Mouse (Mus musculus) limb, embryonic 15.5 days (tissue): ENCODE results near the gene Ccna1. TPM values are rescaled to one million over a fixed set of nuclear protein-coding genes. Genes with fewer than 3 reads are reported as not detected.

Experiments used
- ATAC-seq: fragments of 200-750 bp; cut with Nextera tagmentation; 2 replicates; pipeline ENCODE4 v1.8.0; 2017; ENCODE audit warnings: low read depth, moderate TSS enrichment; ENCODE audit not compliant: insufficient number of reproducible peaks, low FRiP score, low TSS enrichment
- H3K27ac ChIP-seq: fragments of 300-500 bp; sonication (generic); 2 replicates; pipeline ENCODE4 v1.5.1; 2015; ENCODE audit warnings: moderate library complexity, mild to moderate bottlenecking, inconsistent platforms
- H3K27me3 ChIP-seq: fragments of 300-500 bp; sonication (generic); 2 replicates; pipeline ENCODE4 v1.6.1; 2015; ENCODE audit warnings: inconsistent platforms
- H3K36me3 ChIP-seq: fragments of 300-500 bp; sonication (generic); 2 replicates; pipeline ENCODE4 v1.6.1; 2015; ENCODE audit warnings: inconsistent platforms
- H3K4me1 ChIP-seq: fragments of 300-500 bp; sonication (generic); 2 replicates; pipeline ENCODE4 v1.6.1; 2015; ENCODE audit warnings: inconsistent platforms
- H3K4me2 ChIP-seq: fragments of 300-500 bp; sonication (generic); 2 replicates; pipeline ENCODE4 v1.6.1; 2015; ENCODE audit warnings: mild to moderate bottlenecking, inconsistent platforms
- H3K4me3 ChIP-seq: fragments of 300-500 bp; sonication (generic); 2 replicates; pipeline ENCODE4 v1.5.1; 2015; ENCODE audit warnings: mild to moderate bottlenecking, inconsistent platforms
- H3K9ac ChIP-seq: fragments of 300-500 bp; sonication (generic); 2 replicates; pipeline ENCODE4 v1.6.1; 2015; ENCODE audit warnings: inconsistent platforms
- H3K9me3 ChIP-seq: fragments of 300-500 bp; sonication (generic); 2 replicates; pipeline ENCODE4 v1.6.1; 2016; ENCODE audit warnings: inconsistent platforms
- WGBS: fragments of 180-500 bp; shearing (Covaris S2); methylation state at CpG from one replicate; pipeline ENCODE4 v1.1.7; 2015; 5-methylcytosine and 5-hydroxymethylcytosine counted together
- polyA plus RNA-seq: library from polyadenylated mRNA; unstranded; fragments of >200 nt; fragmentation: Nextera tagmentation; extraction: Ambion mirVana; gene quantifications from 2 replicates; pipeline ENCODE4 v1.2.1, GENCODE M21; 2015

Ccna1 gene
- polyA plus RNA-seq, 1 experiment from 2014 or later: 1.4 TPM

GRCm38 (mm10) chr3:55062653-55063052 lies 7.4 kb upstream of the Ccna1 start:
- Histone ChIP-seq H3K4me1 (no peaks in the 10 kb centered on the region), H3K9me3 (no peaks in the 10 kb centered on the region), H3K4me3 (no peak overlapping the region), H3K9ac (no peak overlapping the region), H3K27me3 (0 out of 2 replicates have a peak, but pooled peaks cover 5% of the 10 kb centered on the region), H3K4me2 (no peak overlapping the region), H3K36me3 (no peaks in the 10 kb centered on the region), H3K27ac (no peak overlapping the region)
- 77% methylated on average over 9 of the region's 9 CpGs for WGBS
- ATAC-seq: no peak

DNA sequence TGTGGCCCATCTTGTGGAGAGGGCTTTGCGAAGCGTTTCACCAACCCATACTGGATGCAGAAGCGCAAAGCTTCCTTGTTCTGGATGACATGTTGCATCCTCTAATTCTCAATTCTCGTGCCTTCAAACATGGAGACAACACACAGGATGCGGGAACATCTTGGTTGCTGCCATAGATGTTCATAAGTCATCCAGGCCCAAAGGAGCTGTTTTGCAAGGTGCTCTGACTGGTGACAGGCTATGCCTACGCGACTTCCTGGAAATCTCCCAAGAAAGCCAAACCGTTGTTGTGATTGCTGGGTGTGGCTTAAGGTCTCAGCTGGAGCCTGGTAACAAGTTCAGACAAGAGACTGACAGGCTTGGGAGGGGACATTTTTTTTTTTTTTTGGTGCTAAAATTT lies 1.1 kb upstream of the Ccna1 start:
- Histone ChIP-seq H3K4me1 (peaks cover 13% of the 10 kb centered on the region), H3K27ac (no peak overlapping the region), H3K9ac (no peak overlapping the region), H3K4me3 (no peak overlapping the region), H3K9me3 (no peaks in the 10 kb centered on the region), H3K4me2 (no peak overlapping the region), H3K27me3 (peaks cover 36% of the 10 kb centered on the region), H3K36me3 (no peaks in the 10 kb centered on the region)
- whole genome bisulfite sequencing: 62% methylated on average over 8 of the region's 8 CpGs
- ATAC-seq: no peak

DNA sequence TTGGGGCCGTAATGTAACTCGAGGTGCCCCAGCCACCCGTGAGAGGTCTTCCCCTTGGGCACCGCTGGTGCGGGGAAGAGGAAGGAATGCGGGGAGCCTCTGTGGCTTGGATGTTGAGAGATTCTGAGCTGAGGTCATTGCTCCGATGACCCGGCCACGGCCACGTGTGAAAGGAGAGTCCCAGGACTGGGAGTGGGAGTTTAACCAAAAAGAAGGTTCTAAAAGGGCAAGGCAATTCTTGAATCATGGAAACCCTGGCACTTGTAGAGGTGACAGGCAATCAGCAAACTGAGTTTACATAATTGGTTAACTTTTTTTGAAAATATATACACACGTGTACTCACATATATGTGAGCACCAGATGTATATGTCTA lies 433 bp upstream of the Ccna1 start:
- 8% methylated on average over 11 of the region's 11 CpGs for WGBS
- H3K36me3 ChIP-seq: no peaks in the 10 kb centered on the region
- H3K4me1 ChIP-seq: peaks cover 13% of the 10 kb centered on the region
- peaks cover 37% of the 10 kb centered on the region for H3K27me3 ChIP-seq
- H3K4me2 ChIP-seq: peak overlapping the region; percentile 99
- ATAC-seq: no peak
- H3K27ac ChIP-seq: no peak overlapping the region
- peak overlapping the region; percentile 59 for H3K4me3 ChIP-seq
- H3K9ac ChIP-seq: 0 out of 2 replicates have a peak overlapping the region, but pooled peaks have one; percentile 31
- H3K9me3 ChIP-seq: no peaks in the 10 kb centered on the region

- no peak overlapping the region for H3K9ac ChIP-seq
- no peak for ATAC-seq
- peak overlapping the region; percentile 59; the same call in 1 of the 2 replicates for H3K4me3 ChIP-seq
- peaks cover 13% of the 10 kb centered on the region for H3K4me1 ChIP-seq
- no peaks in the 10 kb centered on the region for H3K36me3 ChIP-seq
- peak overlapping the region; percentile 99; the same call in 1 of the 2 replicates for H3K4me2 ChIP-seq
- H3K9me3 ChIP-seq: no peaks in the 10 kb centered on the region
- 59% methylated on average over 6 of the region's 6 CpGs for WGBS
- H3K27me3 ChIP-seq: peaks cover 41% of the 10 kb centered on the region
- no peak overlapping the region for H3K27ac ChIP-seq
Observed at GRCm38 (mm10) chr3:55054231-55054630, 1.1 kb downstream of the Ccna1 start.

DNA sequence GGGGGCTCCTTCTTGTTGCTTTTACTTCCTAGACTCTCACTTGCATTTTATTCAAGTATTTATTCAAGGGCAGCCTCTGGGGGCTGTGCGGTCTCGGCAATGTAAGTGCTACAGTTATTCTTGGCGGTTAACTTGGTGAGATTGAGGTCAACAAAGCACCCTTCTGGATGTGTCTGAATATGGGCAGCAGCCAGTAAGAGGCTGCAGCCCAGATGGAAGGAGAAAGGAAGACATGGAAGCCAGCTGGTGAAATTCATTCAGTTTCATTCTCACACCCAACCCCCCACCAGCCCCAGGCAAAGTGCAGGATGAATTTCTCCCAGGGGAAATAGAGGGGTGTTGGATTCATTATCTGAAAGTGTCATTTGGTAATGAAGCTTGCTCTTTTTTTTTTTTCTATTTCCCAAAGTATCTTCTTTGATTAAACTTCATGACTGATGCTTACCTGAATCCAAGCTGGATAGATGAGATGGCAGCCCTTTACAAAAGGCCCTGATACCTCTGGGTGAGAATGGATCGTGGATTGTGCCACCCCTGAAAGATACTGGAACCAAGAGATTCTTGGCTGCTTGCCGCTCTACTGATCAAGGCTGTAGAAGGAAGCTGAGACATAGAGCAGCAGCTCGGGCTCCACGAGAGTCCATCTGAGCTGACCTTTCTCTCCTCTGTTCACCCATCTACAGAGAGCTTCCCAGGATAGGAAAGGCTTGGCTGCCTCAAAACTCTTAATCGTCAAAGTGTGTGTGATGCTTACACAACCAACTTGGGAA lies 10.5 kb downstream of the Ccna1 start:
- 64% methylated on average over 8 of the region's 8 CpGs for WGBS
- H3K36me3 ChIP-seq: no peaks in the 10 kb centered on the region
- no peak overlapping the region for H3K9ac ChIP-seq
- no peaks in the 10 kb centered on the region for H3K9me3 ChIP-seq
- H3K27me3 ChIP-seq: no peaks in the 10 kb centered on the region
- peak; percentile 40; the same call in 1 of the 2 replicates for ATAC-seq
- H3K4me3 ChIP-seq: no peak overlapping the region
- no peak overlapping the region for H3K4me2 ChIP-seq
- peak overlapping the region; percentile 11; the same call in 1 of the 2 replicates for H3K27ac ChIP-seq
- H3K4me1 ChIP-seq: peaks cover 4% of the 10 kb centered on the region; the same call in 1 of the 2 replicates

- H3K9me3 ChIP-seq: no peaks in the 10 kb centered on the region
- 88% methylated on average over 5 of the region's 5 CpGs for WGBS
- no peak for ATAC-seq
Observed at GRCm38 (mm10) chr3:55037608-55038007, 17.7 kb downstream of the Ccna1 start.

DNA sequence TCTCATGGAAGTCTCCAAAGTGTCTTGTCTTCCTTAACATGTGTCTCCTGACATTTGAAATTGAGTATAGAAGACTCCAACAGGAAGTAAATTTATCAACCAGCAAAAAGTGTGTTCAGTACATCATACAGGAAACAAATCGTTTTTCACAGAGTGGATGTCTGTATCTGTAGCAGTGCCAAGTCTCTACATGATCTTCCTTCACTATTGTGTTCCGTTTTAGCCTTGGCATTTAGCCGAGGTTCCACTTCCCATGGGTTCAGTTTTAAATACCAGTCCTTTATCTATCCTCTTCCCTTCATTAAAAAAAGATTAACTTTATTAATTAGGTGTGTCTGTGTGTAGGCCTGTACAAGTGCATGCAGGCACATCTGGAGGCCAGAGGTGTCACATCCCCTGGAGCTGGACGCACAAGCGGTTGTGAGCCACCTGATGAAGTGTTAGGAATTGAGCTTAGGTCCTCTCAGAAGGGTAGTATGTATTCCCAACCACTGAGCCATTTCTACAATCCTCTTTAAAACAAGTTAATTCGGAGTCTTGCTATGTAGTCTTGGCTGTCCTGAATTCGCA lies 27.9 kb downstream of the Ccna1 start:
- no peaks in the 10 kb centered on the region for H3K4me1 ChIP-seq
- 63% methylated on average over 7 of the region's 7 CpGs for WGBS
- H3K27ac ChIP-seq: no peak overlapping the region

More at GRCm38 (mm10) chr3:55037608-55038007, 17.7 kb downstream of the Ccna1 start:
- Histone ChIP-seq H3K4me2 (no peak overlapping the region), H3K36me3 (no peaks in the 10 kb centered on the region), H3K27ac (no peak overlapping the region), H3K4me1 (no peaks in the 10 kb centered on the region), H3K4me3 (no peak overlapping the region), H3K27me3 (no peaks in the 10 kb centered on the region), H3K9ac (no peak overlapping the region)

DNA sequence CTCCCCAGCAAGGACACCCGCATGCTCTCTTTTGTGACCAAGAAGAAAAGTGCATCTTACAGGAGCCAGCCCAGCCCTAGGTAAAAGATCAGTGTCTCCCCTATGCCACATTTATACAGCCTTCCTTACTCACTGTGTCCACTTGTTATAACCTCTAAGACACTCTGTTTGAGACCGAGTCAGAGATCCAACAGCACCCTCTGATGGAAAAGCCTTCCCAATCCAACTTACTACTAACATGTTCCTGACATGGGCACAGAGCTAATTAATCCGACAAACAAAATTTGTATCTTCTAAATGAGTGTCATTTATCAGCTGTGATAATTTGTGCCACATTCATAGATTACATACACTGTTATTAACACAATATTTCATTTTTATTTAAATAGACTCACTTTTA lies 29.8 kb downstream of the Ccna1 start:
- ATAC-seq: no peak
- no peaks in the 10 kb centered on the region for H3K4me1 ChIP-seq
- H3K4me2 ChIP-seq: no peak overlapping the region
- no peaks in the 10 kb centered on the region for H3K27me3 ChIP-seq
- no peaks in the 10 kb centered on the region for H3K36me3 ChIP-seq
- H3K9me3 ChIP-seq: no peaks in the 10 kb centered on the region
- no peak overlapping the region for H3K9ac ChIP-seq
- no peak overlapping the region for H3K4me3 ChIP-seq
- no peak overlapping the region for H3K27ac ChIP-seq
- WGBS: 80% methylated on average over 3 of the region's 3 CpGs

More for the DNA sequence above, 27.9 kb downstream of the Ccna1 start:
- Histone ChIP-seq H3K9ac (no peak overlapping the region), H3K9me3 (no peaks in the 10 kb centered on the region), H3K36me3 (no peaks in the 10 kb centered on the region), H3K4me2 (no peak overlapping the region), H3K27me3 (no peaks in the 10 kb centered on the region), H3K4me3 (no peak overlapping the region)
- no peak for ATAC-seq

DNA sequence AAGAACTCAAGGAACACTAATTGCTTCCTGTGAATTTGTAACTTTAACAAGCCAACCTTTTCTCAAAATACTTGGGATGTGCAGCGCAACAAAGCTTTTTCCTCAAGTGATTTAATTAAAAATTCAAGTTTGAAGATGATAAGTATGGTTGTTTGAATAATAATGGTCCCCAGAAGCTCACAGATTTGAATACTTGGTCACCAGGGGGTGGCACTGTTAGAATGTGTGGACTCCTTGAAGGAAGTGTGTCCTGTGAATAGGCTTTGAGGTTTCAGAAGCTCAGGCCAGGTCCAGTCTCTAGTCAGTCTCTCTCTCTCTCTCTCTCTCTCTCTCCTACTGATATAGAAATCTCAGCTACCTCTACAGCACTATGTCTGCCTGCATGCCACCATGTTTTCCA lies 32.0 kb downstream of the Ccna1 start:
- WGBS: 92% methylated on average over 1 of the region's 1 CpGs
- H3K36me3 ChIP-seq: no peaks in the 10 kb centered on the region
- no peak overlapping the region for H3K9ac ChIP-seq
- no peak overlapping the region for H3K27ac ChIP-seq
- no peaks in the 10 kb centered on the region for H3K27me3 ChIP-seq
- no peak for ATAC-seq
- H3K9me3 ChIP-seq: no peaks in the 10 kb centered on the region
- no peaks in the 10 kb centered on the region for H3K4me1 ChIP-seq
- no peak overlapping the region for H3K4me2 ChIP-seq
- H3K4me3 ChIP-seq: no peak overlapping the region

GRCm38 (mm10) chr3:55022247-55022646 lies 33.1 kb downstream of the Ccna1 start:
- ATAC-seq: no peak
- Histone ChIP-seq H3K4me3 (no peak overlapping the region), H3K4me1 (no peaks in the 10 kb centered on the region), H3K27ac (no peak overlapping the region), H3K27me3 (no peaks in the 10 kb centered on the region), H3K9me3 (no peaks in the 10 kb centered on the region), H3K9ac (no peak overlapping the region), H3K4me2 (no peak overlapping the region), H3K36me3 (no peaks in the 10 kb centered on the region)
- WGBS: 80% methylated on average over 1 of the region's 1 CpGs

DNA sequence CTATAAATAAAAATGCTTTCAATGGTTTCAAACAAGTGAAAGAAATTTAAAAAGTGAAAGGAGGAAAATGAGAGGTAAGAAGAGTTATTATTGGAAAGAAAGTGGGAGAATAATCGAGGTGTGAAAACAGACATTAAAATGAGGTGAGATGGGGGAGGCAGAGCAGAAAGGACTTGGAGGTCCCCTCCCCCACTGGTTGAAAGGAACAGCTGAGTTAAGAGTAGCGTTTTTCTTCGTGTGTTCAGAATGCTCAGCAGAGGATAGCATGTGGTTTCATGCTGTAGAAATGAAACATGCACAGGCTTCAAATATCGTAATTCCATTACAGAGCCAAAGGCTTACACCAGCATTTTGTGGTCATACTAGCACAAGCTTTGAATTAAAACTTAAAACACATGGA lies 42.8 kb downstream of the Ccna1 start:
- H3K27ac ChIP-seq: no peak overlapping the region
- H3K9me3 ChIP-seq: no peaks in the 10 kb centered on the region
- H3K36me3 ChIP-seq: no peaks in the 10 kb centered on the region
- H3K4me1 ChIP-seq: 0 out of 2 replicates have a peak, but pooled peaks cover 2% of the 10 kb centered on the region
- no peak overlapping the region for H3K9ac ChIP-seq
- no peaks in the 10 kb centered on the region for H3K27me3 ChIP-seq
- 41% methylated on average over 4 of the region's 4 CpGs for WGBS
- H3K4me3 ChIP-seq: no peak overlapping the region
- no peak overlapping the region for H3K4me2 ChIP-seq
- no peak for ATAC-seq

DNA sequence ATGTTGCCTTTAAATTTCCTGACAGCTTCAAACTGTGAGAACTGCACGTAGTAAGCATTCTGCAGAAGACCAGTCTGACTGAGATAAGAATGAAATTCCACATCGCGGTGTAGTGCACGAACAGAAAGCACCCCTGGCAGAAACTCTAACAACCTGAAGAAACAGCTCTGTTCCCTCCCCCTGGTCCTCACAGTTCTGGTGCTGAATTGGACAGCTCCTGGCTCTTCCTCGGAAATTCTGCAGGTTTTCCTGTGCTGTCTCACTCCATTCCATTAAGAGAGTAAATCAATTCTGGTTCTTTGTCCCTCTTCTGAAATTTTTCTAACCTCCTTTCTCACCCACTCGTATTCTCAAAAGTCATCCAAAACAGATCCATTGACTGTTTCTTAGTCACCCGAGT lies 43.6 kb downstream of the Ccna1 start:
- Histone ChIP-seq H3K4me1 (0 out of 2 replicates have a peak, but pooled peaks cover 2% of the 10 kb centered on the region), H3K27me3 (no peaks in the 10 kb centered on the region), H3K4me2 (no peak overlapping the region), H3K36me3 (no peaks in the 10 kb centered on the region), H3K27ac (no peak overlapping the region), H3K9ac (no peak overlapping the region), H3K9me3 (no peaks in the 10 kb centered on the region), H3K4me3 (no peak overlapping the region)
- 34% methylated on average over 7 of the region's 7 CpGs for WGBS
- no peak for ATAC-seq
